Mouse (Mus musculus): ENCODE measurements around the gene Rxra. TPM values are rescaled to one million over a fixed set of nuclear protein-coding genes. Genes with fewer than 3 reads are reported as not detected.
A peak's percentile ranks its signal among the peaks of the same experiment; 100 is the strongest.

Rxra gene
- polyA plus RNA-seq, 1 experiment from 2014 or later, result 2.6 TPM

DNA sequence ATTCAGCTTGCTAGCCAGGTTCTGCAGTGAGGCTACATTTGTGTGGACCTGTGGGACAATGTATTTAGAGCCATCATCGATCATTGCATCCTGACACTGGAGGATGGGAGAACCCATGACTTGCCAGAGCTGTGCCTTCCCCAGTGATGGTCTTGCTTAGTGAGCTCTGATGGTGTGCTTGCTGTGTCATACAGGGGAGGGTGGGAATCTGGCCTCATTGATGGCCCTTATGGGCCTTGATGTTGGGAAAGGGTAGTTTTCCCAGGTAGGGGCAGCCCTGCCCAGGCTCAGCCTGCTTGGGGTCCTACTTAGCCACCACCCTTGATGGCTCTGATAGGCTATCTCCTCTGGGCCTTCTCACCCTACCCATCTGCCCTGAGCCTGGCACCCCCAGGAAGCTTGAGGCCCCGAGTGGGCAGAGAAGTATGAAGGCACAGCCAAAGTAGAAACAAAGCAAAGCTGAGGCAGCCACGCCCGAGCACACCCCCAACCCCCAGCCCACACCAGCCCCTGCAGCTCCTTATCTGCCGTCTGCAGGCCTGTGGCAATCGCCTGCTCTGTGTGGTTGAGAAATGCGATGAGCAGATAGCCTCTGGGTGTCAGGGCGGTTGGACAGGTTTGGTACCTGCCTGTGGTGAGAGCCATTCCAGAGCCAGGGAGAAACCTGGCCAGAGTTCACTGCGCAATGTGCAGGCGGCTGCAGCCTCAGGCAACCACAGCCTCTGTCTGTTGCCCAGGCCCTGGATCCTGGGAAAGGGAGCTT lies 26.8 kb downstream of the Rxra start:
- Histone ChIP-seq H3K4me3 (ENCODE audit: low read depth, low read length) (no peak overlapping the region), H3K27ac (ENCODE audit: low read depth, low read length) (no peak overlapping the region), H3K4me2 (ENCODE audit: low read length) (no peak overlapping the region), H3K9me3 (replicated peaks; ENCODE audit: control insufficient read depth, low read length) (no peaks in the 10 kb centered on the region), H3K27me3 (replicated peaks; ENCODE audit: control insufficient read depth, insufficient read depth, low read length) (no peaks in the 10 kb centered on the region), H3K4me1 (ENCODE audit: control insufficient read depth, insufficient read depth, low read length) (peaks cover 16% of the 10 kb centered on the region), H3K9ac (ENCODE audit: low read length) (no peak overlapping the region), H3K36me3 (ENCODE audit: control insufficient read depth, insufficient read depth, low read length) (no peaks in the 10 kb centered on the region)
- ATAC-seq (no peak), DNase-seq (ENCODE audit: low spot score) (no peak)
- WGBS, result 87% methylated on average over 10 of the region's 10 CpGs

DNA sequence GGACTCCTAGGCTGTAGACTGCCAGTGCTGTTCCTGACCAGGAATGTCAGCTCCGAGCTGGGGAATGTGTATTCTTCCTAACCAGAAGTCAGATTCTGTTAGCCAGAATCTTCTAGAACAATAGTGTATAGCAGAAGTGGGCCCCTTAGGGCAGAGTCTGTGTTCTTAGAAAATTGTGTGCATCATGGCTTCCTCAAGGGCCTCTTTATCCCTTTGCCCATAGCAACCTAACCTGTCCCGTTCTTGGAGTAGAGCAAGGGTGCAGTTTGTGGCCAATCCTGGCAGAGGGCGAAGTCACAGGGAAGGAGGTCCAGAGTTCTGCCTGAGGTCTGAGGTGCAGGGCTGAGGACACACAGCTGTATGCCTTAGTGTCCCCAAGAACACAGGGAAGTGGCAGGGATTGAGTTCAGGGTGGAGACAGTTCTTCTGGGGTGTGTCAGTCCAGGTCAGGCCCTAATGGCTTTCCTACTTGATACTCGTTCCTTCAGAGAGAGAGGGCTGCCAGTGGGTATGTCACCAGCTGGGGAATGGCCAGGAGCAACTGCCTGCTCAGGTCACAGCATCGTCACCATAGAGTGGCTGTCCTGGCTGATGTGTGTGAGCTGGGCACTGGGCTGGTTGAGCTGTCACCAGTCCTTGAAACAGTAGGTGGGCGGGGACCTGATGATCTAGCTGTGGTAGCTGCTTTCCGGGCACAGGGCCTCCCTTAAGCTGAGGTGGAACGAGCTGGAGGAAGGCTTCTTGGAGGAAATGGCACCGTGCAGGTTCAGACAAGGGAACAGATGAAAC lies 27.8 kb downstream of the Rxra start:
- H3K9me3 ChIP-seq (replicated peaks; ENCODE audit: control insufficient read depth, low read length), result no peaks in the 10 kb centered on the region
- H3K4me3 ChIP-seq (ENCODE audit: low read depth, low read length), result no peak overlapping the region
- DNase-seq (ENCODE audit: low spot score) (no peak), ATAC-seq (no peak)
- peaks cover 11% of the 10 kb centered on the region for H3K4me1 ChIP-seq (ENCODE audit: control insufficient read depth, insufficient read depth, low read length)
- 70% methylated on average over 9 of the region's 9 CpGs for WGBS
- no peaks in the 10 kb centered on the region for H3K36me3 ChIP-seq (ENCODE audit: control insufficient read depth, insufficient read depth, low read length)
- no peak overlapping the region for H3K4me2 ChIP-seq (ENCODE audit: low read length)
- H3K27me3 ChIP-seq (replicated peaks; ENCODE audit: control insufficient read depth, insufficient read depth, low read length), result no peaks in the 10 kb centered on the region
- H3K27ac ChIP-seq (ENCODE audit: low read depth, low read length), result no peak overlapping the region
- no peak overlapping the region for H3K9ac ChIP-seq (ENCODE audit: low read length)

DNA sequence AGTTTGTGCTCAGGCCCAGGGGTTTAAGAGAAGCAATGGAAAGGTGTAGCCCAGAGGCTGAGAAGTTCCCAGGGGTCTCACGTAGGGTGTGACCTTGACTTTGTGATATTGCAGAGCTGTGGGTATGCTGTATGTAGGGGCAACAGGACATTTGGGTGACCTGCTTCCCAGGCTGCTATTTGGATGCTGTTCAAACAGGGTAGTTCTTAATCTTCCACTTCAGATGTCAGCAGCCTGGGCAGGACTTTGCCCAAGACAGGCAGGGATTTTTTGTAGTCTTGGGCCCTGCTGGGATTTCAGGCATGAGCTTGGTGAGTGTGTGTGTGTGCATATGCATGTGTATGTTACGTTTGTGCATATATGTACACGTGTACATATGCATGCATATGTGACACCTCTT lies 28.4 kb downstream of the Rxra start:
- no peak overlapping the region for H3K4me2 ChIP-seq (ENCODE audit: low read length)
- no peaks in the 10 kb centered on the region for H3K27me3 ChIP-seq (replicated peaks; ENCODE audit: control insufficient read depth, insufficient read depth, low read length)
- DNase-seq (ENCODE audit: low spot score), result no peak
- peaks cover 5% of the 10 kb centered on the region for H3K4me1 ChIP-seq (ENCODE audit: control insufficient read depth, insufficient read depth, low read length)
- H3K36me3 ChIP-seq (ENCODE audit: control insufficient read depth, insufficient read depth, low read length), result no peaks in the 10 kb centered on the region
- no peak overlapping the region for H3K9ac ChIP-seq (ENCODE audit: low read length)
- H3K4me3 ChIP-seq (ENCODE audit: low read depth, low read length), result no peak overlapping the region
- H3K9me3 ChIP-seq (replicated peaks; ENCODE audit: control insufficient read depth, low read length), result no peaks in the 10 kb centered on the region
- no peak for ATAC-seq
- 87% methylated on average over 3 of the region's 3 CpGs for WGBS
- no peak overlapping the region for H3K27ac ChIP-seq (ENCODE audit: low read depth, low read length)

DNA sequence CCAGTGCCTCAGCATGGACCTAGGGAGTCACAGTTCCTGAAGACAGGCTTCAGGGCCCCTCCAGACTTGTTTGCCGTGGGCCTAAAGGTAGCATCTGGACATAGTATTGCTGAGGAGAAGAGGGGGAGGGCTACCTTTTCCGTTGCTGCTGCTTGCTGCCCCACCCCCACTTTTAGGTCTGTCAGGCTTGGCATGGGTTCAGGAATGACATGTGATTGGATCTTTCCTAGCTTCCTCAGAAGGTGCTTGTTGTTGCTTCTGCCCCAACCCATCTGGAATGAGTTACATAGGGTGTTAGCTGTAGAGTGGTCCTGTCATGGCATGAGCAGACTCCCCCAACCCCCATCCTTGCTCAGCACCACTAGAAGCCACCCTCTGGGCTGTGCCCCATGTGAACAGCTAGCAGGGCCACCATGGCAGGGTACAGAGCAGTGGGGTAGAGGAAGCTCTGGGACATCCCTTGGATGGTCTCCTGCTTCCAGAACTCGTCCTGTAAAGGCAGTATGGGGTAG lies 34.7 kb downstream of the Rxra start:
- Histone ChIP-seq H3K4me2 (ENCODE audit: low read length) (no peak overlapping the region), H3K27me3 (replicated peaks; ENCODE audit: control insufficient read depth, insufficient read depth, low read length) (no peaks in the 10 kb centered on the region), H3K9ac (ENCODE audit: low read length) (no peak overlapping the region), H3K27ac (ENCODE audit: low read depth, low read length) (no peak overlapping the region), H3K4me1 (ENCODE audit: control insufficient read depth, insufficient read depth, low read length) (no peaks in the 10 kb centered on the region; the same call in 1 of the 2 replicates), H3K4me3 (ENCODE audit: low read depth, low read length) (no peak overlapping the region), H3K36me3 (ENCODE audit: control insufficient read depth, insufficient read depth, low read length) (no peaks in the 10 kb centered on the region), H3K9me3 (replicated peaks; ENCODE audit: control insufficient read depth, low read length) (no peaks in the 10 kb centered on the region)
- 57% methylated on average over 3 of the region's 3 CpGs for WGBS
- ATAC-seq (no peak), DNase-seq (ENCODE audit: low spot score) (peak; percentile 57)

DNA sequence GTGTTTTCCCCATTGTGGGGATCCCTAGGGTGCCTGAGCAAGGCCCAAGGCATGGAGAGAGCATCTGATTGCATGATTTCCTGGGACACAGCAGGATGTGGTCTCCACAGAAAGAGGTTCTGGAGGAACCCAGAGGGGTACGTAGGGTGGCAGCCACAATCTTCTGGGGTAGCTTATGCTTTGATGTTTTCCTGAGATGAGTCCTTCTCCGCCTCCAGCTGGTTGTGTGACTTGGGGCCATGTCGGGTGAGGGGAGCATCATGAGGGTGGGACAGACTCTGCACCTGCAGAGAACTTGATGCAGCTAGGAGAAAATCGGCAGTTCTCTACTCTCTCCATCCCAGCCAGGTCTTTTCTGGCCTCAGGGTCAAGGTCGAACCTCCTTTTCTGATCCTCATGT lies 36.4 kb downstream of the Rxra start:
- no peak for DNase-seq (ENCODE audit: low spot score)
- Histone ChIP-seq H3K4me1 (ENCODE audit: control insufficient read depth, insufficient read depth, low read length) (no peaks in the 10 kb centered on the region; the same call in 1 of the 2 replicates), H3K9me3 (replicated peaks; ENCODE audit: control insufficient read depth, low read length) (no peaks in the 10 kb centered on the region), H3K9ac (ENCODE audit: low read length) (no peak overlapping the region), H3K27me3 (replicated peaks; ENCODE audit: control insufficient read depth, insufficient read depth, low read length) (no peaks in the 10 kb centered on the region), H3K36me3 (ENCODE audit: control insufficient read depth, insufficient read depth, low read length) (no peaks in the 10 kb centered on the region), H3K4me3 (ENCODE audit: low read depth, low read length) (no peak overlapping the region), H3K4me2 (ENCODE audit: low read length) (no peak overlapping the region), H3K27ac (ENCODE audit: low read depth, low read length) (no peak overlapping the region)
- no peak for ATAC-seq
- WGBS, result 92% methylated on average over 5 of the region's 5 CpGs

DNA sequence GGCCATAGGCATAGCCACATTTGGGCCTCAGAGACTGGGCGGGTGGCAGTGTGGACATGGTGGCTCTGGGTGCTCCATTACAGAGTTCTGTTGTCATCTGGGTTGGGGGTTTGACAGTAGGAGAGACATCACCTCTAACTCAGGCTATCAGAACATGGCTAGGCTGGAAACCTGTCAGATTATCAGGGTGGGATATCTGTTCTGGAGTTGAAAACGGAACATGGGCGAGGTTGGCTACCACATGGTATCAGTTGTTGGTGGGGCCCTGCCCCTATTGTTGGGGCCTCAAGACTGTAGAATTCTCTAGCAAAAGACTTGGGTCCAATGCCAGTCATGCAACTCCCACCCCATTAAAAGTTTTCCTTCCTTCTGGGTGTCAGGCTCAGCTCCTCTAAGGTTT lies 37.1 kb downstream of the Rxra start:
- Histone ChIP-seq H3K4me2 (ENCODE audit: low read length) (no peak overlapping the region), H3K9me3 (replicated peaks; ENCODE audit: control insufficient read depth, low read length) (no peaks in the 10 kb centered on the region), H3K9ac (ENCODE audit: low read length) (no peak overlapping the region), H3K27ac (ENCODE audit: low read depth, low read length) (no peak overlapping the region), H3K36me3 (ENCODE audit: control insufficient read depth, insufficient read depth, low read length) (no peaks in the 10 kb centered on the region), H3K4me1 (ENCODE audit: control insufficient read depth, insufficient read depth, low read length) (peaks cover 5% of the 10 kb centered on the region), H3K4me3 (ENCODE audit: low read depth, low read length) (no peak overlapping the region), H3K27me3 (replicated peaks; ENCODE audit: control insufficient read depth, insufficient read depth, low read length) (no peaks in the 10 kb centered on the region)
- WGBS, result 98% methylated on average over 3 of the region's 3 CpGs
- DNase-seq (ENCODE audit: low spot score) (no peak), ATAC-seq (no peak)

DNA sequence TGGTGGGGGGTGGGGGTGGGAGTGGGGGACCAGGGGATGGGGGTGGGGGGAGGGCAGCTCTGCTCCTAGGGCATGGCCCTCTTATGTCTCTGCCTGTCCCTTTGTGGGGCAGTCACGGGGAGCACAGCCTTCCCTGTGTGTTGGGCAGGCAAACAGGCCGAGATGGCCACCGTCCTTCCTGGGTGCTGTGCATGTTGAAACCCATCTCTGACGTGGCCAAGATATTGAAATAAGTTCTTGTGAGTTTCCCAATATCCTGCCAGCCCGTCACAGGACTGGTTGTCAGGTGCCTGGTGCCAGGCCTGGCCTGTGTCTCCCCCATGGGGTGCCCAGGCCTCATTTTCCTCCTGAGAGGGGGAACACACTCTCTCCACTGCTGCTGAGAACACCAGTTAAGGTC lies 37.9 kb downstream of the Rxra start:
- ATAC-seq (no peak), DNase-seq (ENCODE audit: low spot score) (no peak)
- Histone ChIP-seq H3K27me3 (replicated peaks; ENCODE audit: control insufficient read depth, insufficient read depth, low read length) (no peaks in the 10 kb centered on the region), H3K4me1 (ENCODE audit: control insufficient read depth, insufficient read depth, low read length) (peaks cover 5% of the 10 kb centered on the region), H3K27ac (ENCODE audit: low read depth, low read length) (no peak overlapping the region), H3K4me2 (ENCODE audit: low read length) (no peak overlapping the region), H3K4me3 (ENCODE audit: low read depth, low read length) (no peak overlapping the region), H3K9ac (ENCODE audit: low read length) (no peak overlapping the region), H3K9me3 (replicated peaks; ENCODE audit: control insufficient read depth, low read length) (no peaks in the 10 kb centered on the region), H3K36me3 (ENCODE audit: control insufficient read depth, insufficient read depth, low read length) (no peaks in the 10 kb centered on the region)
- 97% methylated on average over 5 of the region's 5 CpGs for WGBS

DNA sequence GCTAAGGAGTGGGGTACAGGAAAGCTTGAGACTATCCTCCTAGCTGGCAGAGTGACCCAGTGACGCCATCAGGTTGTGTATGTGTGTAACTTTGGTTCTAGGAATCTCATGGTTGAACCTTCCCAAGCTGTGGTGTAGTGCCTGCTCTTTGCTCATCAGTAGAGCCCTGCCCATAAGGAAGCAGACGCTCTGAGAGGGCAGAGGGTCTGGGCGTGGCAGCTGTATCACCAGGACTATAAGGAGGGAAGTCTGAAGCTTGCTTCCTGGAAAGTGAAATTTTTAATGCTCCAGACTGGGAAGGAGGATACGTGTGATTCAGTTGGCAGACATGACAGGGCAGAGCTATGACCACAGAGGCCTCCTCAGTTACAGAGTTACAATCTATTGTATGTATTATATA lies 39.0 kb downstream of the Rxra start:
- 84% methylated on average over 4 of the region's 4 CpGs for WGBS
- H3K27me3 ChIP-seq (replicated peaks; ENCODE audit: control insufficient read depth, insufficient read depth, low read length), result no peaks in the 10 kb centered on the region
- ATAC-seq (no peak), DNase-seq (ENCODE audit: low spot score) (no peak)
- H3K9ac ChIP-seq (ENCODE audit: low read length), result no peak overlapping the region
- no peak overlapping the region for H3K4me2 ChIP-seq (ENCODE audit: low read length)
- H3K9me3 ChIP-seq (replicated peaks; ENCODE audit: control insufficient read depth, low read length), result no peaks in the 10 kb centered on the region
- no peaks in the 10 kb centered on the region for H3K36me3 ChIP-seq (ENCODE audit: control insufficient read depth, insufficient read depth, low read length)
- no peak overlapping the region for H3K27ac ChIP-seq (ENCODE audit: low read depth, low read length)
- H3K4me3 ChIP-seq (ENCODE audit: low read depth, low read length), result no peak overlapping the region
- peaks cover 7% of the 10 kb centered on the region for H3K4me1 ChIP-seq (ENCODE audit: control insufficient read depth, insufficient read depth, low read length)

DNA sequence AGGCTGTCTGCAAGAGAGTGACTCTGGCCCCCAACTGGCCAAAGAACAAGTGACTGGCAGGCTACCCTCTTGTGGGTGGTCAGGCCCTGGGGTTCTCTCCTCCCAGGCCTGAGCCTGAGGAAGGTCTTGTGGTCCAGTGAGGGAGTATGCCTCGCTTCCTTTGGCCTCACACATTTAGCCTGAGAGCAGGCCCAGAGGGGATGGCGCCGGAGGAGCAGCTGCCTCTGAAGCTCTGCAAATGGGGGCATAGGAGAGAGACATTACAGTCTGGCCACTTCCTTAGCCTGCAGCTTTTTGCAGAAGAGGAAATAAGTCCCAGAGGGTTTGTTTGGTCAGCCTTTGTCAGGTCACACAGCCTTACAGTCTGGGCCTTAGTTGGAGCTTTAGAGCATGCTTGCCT lies 40.1 kb downstream of the Rxra start:
- Histone ChIP-seq H3K27me3 (replicated peaks; ENCODE audit: control insufficient read depth, insufficient read depth, low read length) (no peaks in the 10 kb centered on the region), H3K4me1 (ENCODE audit: control insufficient read depth, insufficient read depth, low read length) (peaks cover 7% of the 10 kb centered on the region), H3K4me2 (ENCODE audit: low read length) (no peak overlapping the region), H3K9me3 (replicated peaks; ENCODE audit: control insufficient read depth, low read length) (no peaks in the 10 kb centered on the region), H3K36me3 (ENCODE audit: control insufficient read depth, insufficient read depth, low read length) (no peaks in the 10 kb centered on the region), H3K27ac (ENCODE audit: low read depth, low read length) (no peak overlapping the region), H3K4me3 (ENCODE audit: low read depth, low read length) (no peak overlapping the region), H3K9ac (ENCODE audit: low read length) (no peak overlapping the region)
- 90% methylated on average over 3 of the region's 3 CpGs for WGBS
- ATAC-seq (no peak), DNase-seq (ENCODE audit: low spot score) (no peak)

All from forebrain, embryonic 14.5 days (tissue).